Mouse (Mus musculus) cerebellum, postnatal 36 days (tissue): ENCODE results near the gene Maml3.

ENCODE experiments used
- DNase-seq, 2 experiments: peaks; one replicate each; pipeline ENCODE4 v3.0.0; 2021 to 2022; ENCODE audit warnings: mixed read lengths in 2 of 2

The Maml3 gene

DNA sequence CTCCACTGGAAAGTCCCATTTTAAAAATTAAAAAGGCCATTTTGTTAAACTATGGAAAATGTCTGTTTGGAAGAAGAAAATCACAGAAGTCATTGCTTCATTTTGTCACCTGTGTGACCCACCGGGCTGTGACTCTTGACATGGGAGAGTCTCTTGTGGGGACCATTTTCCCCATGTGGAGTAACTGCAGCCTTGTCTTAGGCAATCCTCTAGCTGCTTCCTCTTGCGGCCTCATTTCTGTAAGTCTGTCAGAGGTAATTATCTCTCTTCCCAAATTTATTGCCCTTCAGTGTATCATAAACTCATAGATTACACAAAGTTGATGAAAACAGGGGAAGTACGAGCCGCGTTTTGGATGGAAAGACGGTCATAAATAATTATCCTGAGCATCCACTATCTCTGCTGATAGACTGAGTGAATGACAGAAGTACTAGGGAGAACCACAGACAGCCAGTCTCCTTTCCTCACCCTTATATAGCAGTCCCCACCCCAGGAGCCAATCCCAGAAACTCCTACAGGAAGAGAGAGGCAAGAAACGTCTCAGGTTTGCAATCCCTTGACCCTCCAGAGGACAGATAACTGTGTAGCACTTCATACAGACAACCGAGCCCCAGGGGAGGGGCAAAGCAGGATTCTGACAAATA lies 14.5 kb downstream of the Maml3 start:
- DNase-seq: no peak

- DNase-seq: peak; percentile 99 to 100
Observed at GRCm38 (mm10) chr3:52088458-52089341, 16.2 kb downstream of the Maml3 start.

DNA sequence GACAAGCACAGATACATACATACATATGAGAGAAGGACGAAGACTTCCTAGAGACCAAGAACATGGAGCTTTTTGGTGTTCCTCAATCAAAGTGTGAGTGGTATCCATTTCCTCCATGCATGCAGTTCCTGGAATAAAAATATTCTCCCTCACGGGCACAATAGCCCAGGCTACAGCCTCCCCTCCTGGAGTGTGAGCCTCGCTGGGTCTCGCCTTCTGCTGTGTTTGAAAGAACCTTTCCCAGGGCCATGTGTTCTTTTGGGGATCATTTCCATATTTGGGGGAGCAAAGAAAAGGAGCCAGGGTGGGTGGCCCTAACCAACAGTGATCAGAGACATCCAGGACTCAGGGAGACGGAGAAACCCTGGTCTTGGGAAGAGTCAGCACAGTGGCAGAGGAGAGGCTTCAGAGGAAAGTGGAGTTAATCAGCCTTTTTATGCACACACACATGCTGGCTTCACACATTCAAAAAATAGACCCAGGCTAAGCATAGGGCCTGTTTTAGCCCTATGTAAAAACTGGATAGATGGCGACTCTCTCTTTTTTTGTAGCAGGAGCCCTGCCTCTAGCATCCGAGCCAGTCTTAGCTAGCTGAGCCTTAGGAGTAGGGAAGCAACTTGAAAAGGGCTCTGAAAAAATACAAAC lies 17.1 kb downstream of the Maml3 start:
- no peak for DNase-seq

GRCm38 (mm10) chr3:52078763-52079162 lies 26.1 kb downstream of the Maml3 start:
- DNase-seq: no peak

DNA sequence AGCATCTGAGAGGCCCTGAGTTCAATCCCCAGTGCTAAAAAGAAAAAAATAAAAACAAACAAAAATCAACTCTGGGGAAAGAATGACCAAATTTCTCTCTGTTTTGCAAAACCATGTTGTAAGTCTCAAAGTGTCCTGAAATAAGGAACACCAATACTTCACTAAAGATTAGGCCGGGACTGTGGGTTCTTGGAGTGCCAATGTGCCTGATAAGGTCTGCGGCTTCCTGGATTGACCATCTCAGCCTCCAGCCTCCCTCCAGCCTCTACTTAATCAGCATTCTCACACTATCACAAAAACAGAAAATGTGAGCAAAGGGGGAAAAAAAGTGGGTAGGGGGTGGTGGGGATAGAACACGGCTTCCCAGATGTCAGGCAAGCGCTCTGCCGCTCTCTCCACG lies 30.9 kb downstream of the Maml3 start:
- no peak for DNase-seq

- no peak for DNase-seq
Observed at GRCm38 (mm10) chr3:52071996-52072395, 32.9 kb downstream of the Maml3 start.

DNA sequence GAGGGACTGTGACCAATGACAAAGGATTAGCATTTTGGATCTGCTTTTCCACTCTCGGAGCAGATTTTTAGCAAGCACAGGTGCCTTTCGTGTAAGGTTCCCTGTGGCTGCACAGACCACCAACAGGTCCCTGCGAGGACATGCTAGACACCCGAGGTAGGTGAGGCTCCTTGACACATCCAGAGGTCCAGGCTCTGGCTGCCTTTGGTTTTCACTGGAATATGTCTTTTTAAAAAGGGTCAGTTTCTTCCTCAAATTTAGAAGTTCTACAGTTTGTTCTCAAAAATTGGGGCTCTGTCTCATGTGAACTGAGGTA lies 34.8 kb downstream of the Maml3 start:
- DNase-seq: no peak

DNA sequence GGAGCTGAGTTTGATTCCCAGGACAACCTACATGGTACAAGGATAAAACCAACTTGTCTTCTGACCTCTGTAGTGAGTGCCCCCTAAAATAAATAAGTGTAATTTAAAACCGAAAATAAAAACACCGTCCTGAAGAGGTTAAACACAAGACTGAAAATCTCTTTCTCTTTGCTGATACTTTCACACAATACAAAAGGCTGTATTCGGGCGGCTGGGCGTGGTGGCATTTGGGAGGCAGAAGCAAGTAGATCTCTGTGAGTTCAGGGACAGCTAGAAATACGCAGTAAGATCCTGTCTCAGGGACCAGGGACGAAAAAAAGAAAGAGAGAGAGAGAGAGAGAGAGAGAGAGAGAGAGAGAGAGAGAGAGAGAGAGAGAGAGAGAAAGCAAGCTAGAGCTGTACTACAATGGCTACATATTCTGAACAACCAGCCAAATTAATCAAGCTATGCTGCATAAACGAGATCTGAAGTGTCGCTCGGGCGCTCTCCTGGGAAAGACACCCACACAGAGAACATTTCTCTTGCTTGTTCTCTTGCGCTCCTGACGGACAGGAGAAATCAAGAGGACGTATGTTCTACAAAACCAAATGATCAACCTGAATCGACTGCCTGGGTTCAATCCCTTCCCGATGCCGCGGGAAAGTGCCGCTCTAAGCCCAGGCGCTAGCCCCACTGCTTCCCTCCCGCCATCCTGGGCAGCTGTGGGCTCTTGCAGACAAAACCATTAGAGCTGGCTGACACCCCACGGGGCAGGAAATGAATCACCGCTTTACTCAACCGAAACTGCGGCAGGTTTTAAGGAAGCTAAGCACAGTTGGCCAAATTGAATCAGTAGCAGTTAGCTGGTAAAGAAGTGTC lies 35.3 kb downstream of the Maml3 start:
- DNase-seq: peak; percentile 68 to 74

DNA sequence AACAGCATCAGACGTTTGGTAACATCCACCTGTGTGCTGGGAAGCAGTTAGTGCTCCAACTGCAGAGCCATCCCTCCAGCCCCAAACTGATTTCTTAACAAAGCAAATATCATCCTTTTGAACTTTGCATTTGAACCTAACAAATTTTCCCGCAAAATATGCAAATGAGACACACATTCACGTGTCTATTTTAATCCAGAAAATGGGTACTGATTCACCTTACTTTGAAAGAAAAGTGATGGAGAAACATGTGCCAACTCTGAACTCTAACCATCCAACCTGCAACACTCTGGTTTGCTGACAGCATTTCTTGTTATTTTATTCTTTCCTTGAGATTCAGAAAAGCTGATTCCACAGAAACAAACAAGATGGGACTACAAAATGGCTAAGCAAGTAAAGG lies 36.0 kb downstream of the Maml3 start:
- no peak for DNase-seq

GRCm38 (mm10) chr3:52067181-52067580 lies 37.7 kb downstream of the Maml3 start:
- DNase-seq: peak; percentile 34 to 37

DNA sequence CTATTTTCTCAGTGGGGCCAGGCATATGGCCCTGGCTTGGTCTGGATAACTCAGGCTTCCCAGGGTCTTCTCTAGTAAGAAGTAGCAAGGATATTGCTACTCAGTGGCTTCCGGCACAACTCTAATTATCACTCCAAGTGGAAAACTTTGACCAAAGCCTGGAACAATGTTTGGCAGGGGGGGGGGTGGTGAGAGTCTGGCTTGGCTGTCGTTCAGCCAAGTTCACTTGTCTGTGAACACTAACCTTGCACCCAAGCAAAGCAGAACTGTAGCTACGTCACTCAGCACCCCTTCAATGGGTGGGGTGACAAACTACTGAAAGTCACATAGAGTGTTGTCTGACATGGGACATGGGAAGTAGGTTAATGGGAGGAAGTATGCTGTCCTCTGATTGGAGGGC lies 38.7 kb downstream of the Maml3 start:
- DNase-seq: no peak

- DNase-seq: no peak
Observed at GRCm38 (mm10) chr3:52063261-52063655, 41.6 kb downstream of the Maml3 start.

- DNase-seq: no peak
Observed at GRCm38 (mm10) chr3:52062389-52063260, 42.3 kb downstream of the Maml3 start.

- no peak for DNase-seq
Observed at GRCm38 (mm10) chr3:52061472-52062388, 43.1 kb downstream of the Maml3 start.

DNA sequence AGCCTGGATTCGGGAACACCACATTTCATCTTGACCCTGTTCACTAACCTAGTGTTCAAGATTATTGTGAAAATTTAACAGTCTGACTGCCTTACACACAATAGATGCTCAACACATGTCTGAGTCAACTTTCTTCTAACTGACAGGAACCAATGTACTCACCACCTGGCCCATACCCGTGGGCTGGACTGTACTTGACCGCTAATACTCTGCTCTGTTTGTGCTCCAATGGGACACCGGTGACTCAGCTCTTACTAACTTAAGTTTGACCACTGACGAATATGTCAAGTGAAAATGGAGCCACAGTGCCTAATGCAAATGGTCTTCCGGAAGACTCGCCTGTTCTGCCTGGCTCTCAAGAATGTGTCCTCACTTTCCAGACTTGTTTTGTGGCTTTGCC lies 44.0 kb downstream of the Maml3 start:
- DNase-seq: no peak

GRCm38 (mm10) chr3:52051801-52052200 lies 53.1 kb downstream of the Maml3 start:
- DNase-seq: no peak

GRCm38 (mm10) chr3:52048082-52048481 lies 56.8 kb downstream of the Maml3 start:
- no peak for DNase-seq

GRCm38 (mm10) chr3:52047537-52047936 lies 57.3 kb downstream of the Maml3 start:
- no peak for DNase-seq

DNA sequence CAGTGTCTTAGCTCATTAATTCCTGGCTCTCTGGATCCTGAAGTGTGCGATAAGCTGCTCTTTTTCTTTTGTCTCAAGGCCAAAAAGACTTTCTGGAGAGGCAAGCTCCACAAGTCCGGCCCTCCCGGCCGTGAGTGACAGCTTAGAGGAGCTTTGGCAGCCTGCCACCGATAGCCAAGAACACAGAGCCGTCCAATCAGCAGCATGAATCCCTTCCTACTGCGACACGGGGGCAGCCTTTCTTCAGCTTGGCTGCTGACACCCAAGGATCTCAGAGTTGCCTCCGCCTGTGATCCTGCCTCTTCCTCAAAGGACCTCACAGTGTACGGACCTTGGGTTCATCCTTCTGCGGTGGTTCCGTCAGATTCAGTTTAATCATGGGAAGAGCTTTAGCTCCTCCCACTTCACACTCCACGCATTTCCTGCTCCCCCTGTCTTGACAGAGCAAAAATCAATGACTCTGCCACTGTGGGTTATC lies 57.9 kb downstream of the Maml3 start:
- peak; percentile 91 to 93 for DNase-seq

- DNase-seq: peak; percentile 79 to 83
Observed at GRCm38 (mm10) chr3:52046027-52046700, 58.7 kb downstream of the Maml3 start.
